Mouse (Mus musculus): ENCODE data around the gene Glrx. TPM values are rescaled to one million over a fixed set of nuclear protein-coding genes. Genes with fewer than 3 reads are reported as not detected.
"Not testable (repeated sequence)": the region's sequence is repeated elsewhere in the genome, so short reads cannot be mapped to it uniquely, and the experiment has no call there.

The Glrx gene
- polyA plus RNA-seq, 1 experiment from 2014 or later = 93.5 TPM

DNA sequence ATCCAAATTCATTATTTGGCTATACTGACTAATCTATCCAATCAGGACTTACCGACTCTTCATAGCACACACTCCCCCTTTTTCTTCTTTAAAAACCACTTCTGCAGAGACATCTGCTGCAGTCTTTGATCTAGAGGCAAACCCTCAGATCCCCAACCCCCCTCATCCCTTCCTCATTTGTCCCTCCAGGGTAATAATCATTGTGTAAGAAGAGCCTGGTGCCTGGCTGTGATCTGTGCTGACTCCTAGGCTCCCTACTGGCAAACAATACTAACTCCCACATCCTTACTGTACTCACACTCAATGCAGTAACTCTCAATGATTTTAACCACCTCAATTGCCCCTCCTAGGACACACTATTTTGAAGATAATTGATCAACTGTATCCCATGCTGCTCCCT is 29.7 kb upstream of the Glrx start:
- Histone ChIP-seq H3K4me3 (ENCODE audit: low read depth, low read length) (no peak overlapping the region), H3K27ac (ENCODE audit: low read depth) (no peak overlapping the region), H3K4me2 (ENCODE audit: low read length) (no peak overlapping the region), H3K4me1 (replicated peaks; ENCODE audit: control insufficient read depth, insufficient read depth, low read length) (no peaks in the 10 kb centered on the region), H3K9me3 (ENCODE audit: control insufficient read depth, low read length) (no peaks in the 10 kb centered on the region), H3K36me3 (ENCODE audit: control insufficient read depth, insufficient read depth, low read length) (no peaks in the 10 kb centered on the region), H3K27me3 (replicated peaks; ENCODE audit: control insufficient read depth, insufficient read depth, low read length) (no peaks in the 10 kb centered on the region), H3K9ac (ENCODE audit: low read length) (no peak overlapping the region)
- 86% methylated on average over 1 of the region's 1 CpGs for WGBS
- DNase-seq (ENCODE audit: low spot score) (no peak), ATAC-seq (replicated peaks; ENCODE audit: low FRiP score, low TSS enrichment, low read depth) (no peak)

- H3K4me1 ChIP-seq (replicated peaks; ENCODE audit: control insufficient read depth, insufficient read depth, low read length) = no peaks in the 10 kb centered on the region
- no peak overlapping the region for H3K27ac ChIP-seq (ENCODE audit: low read depth)
- H3K4me3 ChIP-seq (ENCODE audit: low read depth, low read length) = no peak overlapping the region
- H3K4me2 ChIP-seq (ENCODE audit: low read length) = no peak overlapping the region
- no peak for ATAC-seq (replicated peaks; ENCODE audit: low FRiP score, low TSS enrichment, low read depth)
- no peaks in the 10 kb centered on the region for H3K9me3 ChIP-seq (ENCODE audit: control insufficient read depth, low read length)
- no peak overlapping the region for H3K9ac ChIP-seq (ENCODE audit: low read length)
- H3K36me3 ChIP-seq (ENCODE audit: control insufficient read depth, insufficient read depth, low read length) = no peaks in the 10 kb centered on the region
- no peaks in the 10 kb centered on the region for H3K27me3 ChIP-seq (replicated peaks; ENCODE audit: control insufficient read depth, insufficient read depth, low read length)
- no peak for DNase-seq (ENCODE audit: low spot score)
- WGBS = 99% methylated on average over 2 of the region's 2 CpGs
Observed at GRCm38 (mm10) chr13:75817183-75817582, 22.5 kb upstream of the Glrx start.

DNA sequence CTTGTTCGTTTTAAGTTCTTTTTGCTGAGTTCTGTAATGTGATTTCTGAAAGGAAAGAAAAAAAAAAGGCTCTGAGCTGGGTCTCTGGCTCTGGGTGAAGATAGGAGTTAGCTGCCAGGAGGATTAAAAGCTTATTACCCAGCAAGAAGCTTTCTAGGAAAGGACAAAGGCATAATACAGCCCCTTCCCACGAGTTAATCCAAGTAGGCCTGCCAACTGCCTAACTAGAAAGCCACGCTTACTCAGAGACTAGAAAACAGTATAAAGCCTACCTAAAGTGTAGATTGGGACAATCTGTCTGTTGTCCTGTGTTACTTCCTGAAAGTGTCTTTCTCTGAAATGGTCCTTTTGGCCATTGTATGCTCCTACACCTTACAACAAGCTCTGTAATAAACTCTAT is 21.2 kb upstream of the Glrx start:
- H3K9ac ChIP-seq (ENCODE audit: low read length) = no peak overlapping the region
- no peak for DNase-seq (ENCODE audit: low spot score)
- no peak overlapping the region for H3K4me3 ChIP-seq (ENCODE audit: low read depth, low read length)
- no peaks in the 10 kb centered on the region for H3K4me1 ChIP-seq (replicated peaks; ENCODE audit: control insufficient read depth, insufficient read depth, low read length)
- no peak overlapping the region for H3K27ac ChIP-seq (ENCODE audit: low read depth)
- ATAC-seq (replicated peaks; ENCODE audit: low FRiP score, low TSS enrichment, low read depth) = no peak
- H3K4me2 ChIP-seq (ENCODE audit: low read length) = no peak overlapping the region
- WGBS = 62% methylated on average over 3 of the region's 3 CpGs
- H3K36me3 ChIP-seq (ENCODE audit: control insufficient read depth, insufficient read depth, low read length) = no peaks in the 10 kb centered on the region
- H3K9me3 ChIP-seq (ENCODE audit: control insufficient read depth, low read length) = no peaks in the 10 kb centered on the region
- no peaks in the 10 kb centered on the region for H3K27me3 ChIP-seq (replicated peaks; ENCODE audit: control insufficient read depth, insufficient read depth, low read length)

DNA sequence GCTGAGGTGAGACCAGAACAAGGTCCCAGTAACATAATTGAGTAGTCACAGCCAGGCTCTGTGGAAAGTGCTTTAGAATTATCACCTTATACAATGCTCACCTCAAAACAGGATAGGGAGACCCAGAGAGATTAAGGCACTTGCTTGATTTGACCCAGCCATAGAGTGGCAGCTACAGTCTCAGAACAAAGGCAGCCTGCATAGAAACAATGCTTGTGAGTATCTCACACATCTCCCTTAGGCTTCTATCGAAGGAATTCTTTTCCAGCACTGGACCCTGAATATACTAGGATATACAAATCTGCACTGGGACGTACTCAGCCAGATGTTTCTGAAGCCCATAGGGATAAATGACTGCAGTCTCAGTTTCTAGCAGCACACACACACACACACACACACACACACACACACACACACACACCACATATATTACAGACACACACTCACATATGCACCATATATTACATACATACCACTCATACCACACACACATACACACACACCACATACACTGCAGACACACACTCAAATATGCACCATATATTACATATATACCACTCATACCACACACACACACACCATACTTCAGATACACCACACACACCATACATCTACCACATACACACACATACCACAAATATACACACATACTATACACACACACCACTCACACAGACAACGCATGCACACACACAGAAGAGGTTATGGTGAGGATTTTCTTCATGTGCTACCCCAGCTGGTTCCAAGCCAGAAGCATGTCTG is 20.5 kb upstream of the Glrx start:
- Histone ChIP-seq H3K27me3 (replicated peaks; ENCODE audit: control insufficient read depth, insufficient read depth, low read length) (no peaks in the 10 kb centered on the region), H3K27ac (ENCODE audit: low read depth) (no peak overlapping the region), H3K9ac (ENCODE audit: low read length) (no peak overlapping the region), H3K4me1 (replicated peaks; ENCODE audit: control insufficient read depth, insufficient read depth, low read length) (no peaks in the 10 kb centered on the region), H3K4me2 (ENCODE audit: low read length) (no peak overlapping the region), H3K36me3 (ENCODE audit: control insufficient read depth, insufficient read depth, low read length) (no peaks in the 10 kb centered on the region), H3K4me3 (ENCODE audit: low read depth, low read length) (no peak overlapping the region), H3K9me3 (ENCODE audit: control insufficient read depth, low read length) (no peaks in the 10 kb centered on the region)
- ATAC-seq (replicated peaks; ENCODE audit: low FRiP score, low TSS enrichment, low read depth) (no peak), DNase-seq (ENCODE audit: low spot score) (no peak)
- 73% methylated on average over 3 of the region's 3 CpGs for WGBS

DNA sequence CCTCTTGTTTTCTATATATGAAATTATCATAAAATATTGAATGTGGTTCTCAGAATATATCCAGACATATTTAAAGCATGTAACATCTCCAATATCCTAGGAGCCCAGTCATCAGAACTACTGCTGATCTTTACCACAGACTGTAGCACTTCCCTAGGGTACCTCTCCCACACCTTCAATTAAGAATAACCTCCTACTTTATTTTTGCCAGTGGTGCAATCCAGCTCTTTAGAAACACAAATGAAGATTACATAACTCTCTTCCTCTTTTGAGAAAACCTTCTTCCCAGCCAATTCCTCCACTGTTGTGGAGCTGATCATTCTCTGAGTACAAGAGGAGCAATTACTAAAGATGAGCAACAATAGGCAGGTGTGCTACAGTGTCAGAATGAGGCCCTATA is 19.8 kb upstream of the Glrx start:
- Histone ChIP-seq H3K9me3 (ENCODE audit: control insufficient read depth, low read length) (no peaks in the 10 kb centered on the region), H3K4me1 (replicated peaks; ENCODE audit: control insufficient read depth, insufficient read depth, low read length) (no peaks in the 10 kb centered on the region), H3K4me3 (ENCODE audit: low read depth, low read length) (no peak overlapping the region), H3K4me2 (ENCODE audit: low read length) (no peak overlapping the region), H3K27me3 (replicated peaks; ENCODE audit: control insufficient read depth, insufficient read depth, low read length) (no peaks in the 10 kb centered on the region), H3K9ac (ENCODE audit: low read length) (no peak overlapping the region), H3K27ac (ENCODE audit: low read depth) (no peak overlapping the region), H3K36me3 (ENCODE audit: control insufficient read depth, insufficient read depth, low read length) (no peaks in the 10 kb centered on the region)
- ATAC-seq (replicated peaks; ENCODE audit: low FRiP score, low TSS enrichment, low read depth) (no peak), DNase-seq (ENCODE audit: low spot score) (no peak)

- not testable (repeated sequence) for H3K9me3 ChIP-seq (ENCODE audit: control insufficient read depth, low read length); H3K27ac ChIP-seq (ENCODE audit: low read depth); H3K36me3 ChIP-seq (ENCODE audit: control insufficient read depth, insufficient read depth, low read length); ATAC-seq (replicated peaks; ENCODE audit: low FRiP score, low TSS enrichment, low read depth); H3K4me3 ChIP-seq (ENCODE audit: low read depth, low read length); DNase-seq (ENCODE audit: low spot score); H3K9ac ChIP-seq (ENCODE audit: low read length); H3K4me1 ChIP-seq (replicated peaks; ENCODE audit: control insufficient read depth, insufficient read depth, low read length); H3K4me2 ChIP-seq (ENCODE audit: low read length); H3K27me3 ChIP-seq (replicated peaks; ENCODE audit: control insufficient read depth, insufficient read depth, low read length)
- 96% methylated on average over 4 of the region's 4 CpGs for WGBS
Observed at GRCm38 (mm10) chr13:75822366-75822765, 17.3 kb upstream of the Glrx start.

DNA sequence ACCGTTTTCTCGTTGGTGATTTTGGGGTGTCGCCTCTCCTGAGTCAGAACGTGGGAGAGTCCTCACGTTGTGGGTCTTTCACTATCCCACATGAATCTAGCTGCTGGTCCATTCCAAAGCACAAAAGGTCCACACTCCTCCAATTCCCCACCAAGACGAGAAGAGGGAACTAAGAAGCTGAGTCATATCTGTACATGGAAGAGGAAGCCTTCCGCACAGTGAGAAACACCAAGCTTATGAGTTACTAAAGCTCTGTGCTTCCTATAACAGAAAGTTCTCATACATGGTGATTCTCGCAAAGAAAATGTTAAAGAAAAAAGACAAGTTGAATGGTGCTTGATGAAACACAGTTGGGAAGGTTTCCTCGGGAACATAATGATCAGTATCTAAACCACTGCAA is 16.5 kb upstream of the Glrx start:
- H3K27ac ChIP-seq (ENCODE audit: low read depth) = no peak overlapping the region
- H3K4me2 ChIP-seq (ENCODE audit: low read length) = no peak overlapping the region
- WGBS = 93% methylated on average over 9 of the region's 9 CpGs
- H3K4me1 ChIP-seq (replicated peaks; ENCODE audit: control insufficient read depth, insufficient read depth, low read length) = no peaks in the 10 kb centered on the region
- no peak for DNase-seq (ENCODE audit: low spot score)
- H3K4me3 ChIP-seq (ENCODE audit: low read depth, low read length) = no peak overlapping the region
- no peak overlapping the region for H3K9ac ChIP-seq (ENCODE audit: low read length)
- no peaks in the 10 kb centered on the region for H3K27me3 ChIP-seq (replicated peaks; ENCODE audit: control insufficient read depth, insufficient read depth, low read length)
- no peaks in the 10 kb centered on the region for H3K9me3 ChIP-seq (ENCODE audit: control insufficient read depth, low read length)
- no peaks in the 10 kb centered on the region for H3K36me3 ChIP-seq (ENCODE audit: control insufficient read depth, insufficient read depth, low read length)
- ATAC-seq (replicated peaks; ENCODE audit: low FRiP score, low TSS enrichment, low read depth) = no peak

DNA sequence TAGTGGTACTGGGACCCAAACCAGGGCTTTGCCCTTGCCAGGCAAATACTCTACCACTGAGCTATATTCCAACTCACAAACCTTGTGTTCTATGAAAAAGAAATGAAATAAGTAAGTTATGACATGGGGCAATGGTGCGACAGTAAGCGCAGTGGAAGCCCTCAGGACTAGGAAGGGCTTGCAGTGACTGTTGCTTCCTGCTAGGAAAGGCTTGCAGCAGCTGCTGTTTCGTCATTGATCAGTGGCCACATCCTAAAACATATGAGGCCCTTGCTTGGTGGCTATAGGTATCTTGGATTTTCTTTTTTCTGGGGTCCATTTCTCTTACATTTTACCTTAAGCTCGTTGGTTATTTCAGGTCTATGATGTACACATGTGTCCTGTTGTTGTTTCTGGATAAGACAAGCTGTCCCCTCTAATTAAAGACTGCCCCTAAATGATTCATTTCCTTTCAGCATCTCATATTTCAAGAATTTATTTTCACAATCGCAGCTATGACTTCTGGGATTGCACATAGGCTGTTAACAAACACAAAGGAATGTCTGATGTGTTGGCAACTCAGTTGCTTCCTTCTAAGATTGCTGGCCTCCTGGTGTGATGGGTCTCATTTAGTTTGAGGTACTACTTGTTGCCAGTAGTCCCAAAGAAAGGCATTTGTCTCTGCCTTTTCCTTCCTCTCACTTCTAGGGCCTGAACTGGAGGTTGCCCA is 14.9 kb upstream of the Glrx start:
- no peak overlapping the region for H3K27ac ChIP-seq (ENCODE audit: low read depth)
- H3K4me3 ChIP-seq (ENCODE audit: low read depth, low read length) = no peak overlapping the region
- no peaks in the 10 kb centered on the region for H3K9me3 ChIP-seq (ENCODE audit: control insufficient read depth, low read length)
- 83% methylated on average over 5 of the region's 5 CpGs for WGBS
- H3K27me3 ChIP-seq (replicated peaks; ENCODE audit: control insufficient read depth, insufficient read depth, low read length) = no peaks in the 10 kb centered on the region
- ATAC-seq (replicated peaks; ENCODE audit: low FRiP score, low TSS enrichment, low read depth) (no peak), DNase-seq (ENCODE audit: low spot score) (no peak)
- H3K4me1 ChIP-seq (replicated peaks; ENCODE audit: control insufficient read depth, insufficient read depth, low read length) = no peaks in the 10 kb centered on the region
- no peak overlapping the region for H3K9ac ChIP-seq (ENCODE audit: low read length)
- H3K4me2 ChIP-seq (ENCODE audit: low read length) = no peak overlapping the region
- H3K36me3 ChIP-seq (ENCODE audit: control insufficient read depth, insufficient read depth, low read length) = no peaks in the 10 kb centered on the region

DNA sequence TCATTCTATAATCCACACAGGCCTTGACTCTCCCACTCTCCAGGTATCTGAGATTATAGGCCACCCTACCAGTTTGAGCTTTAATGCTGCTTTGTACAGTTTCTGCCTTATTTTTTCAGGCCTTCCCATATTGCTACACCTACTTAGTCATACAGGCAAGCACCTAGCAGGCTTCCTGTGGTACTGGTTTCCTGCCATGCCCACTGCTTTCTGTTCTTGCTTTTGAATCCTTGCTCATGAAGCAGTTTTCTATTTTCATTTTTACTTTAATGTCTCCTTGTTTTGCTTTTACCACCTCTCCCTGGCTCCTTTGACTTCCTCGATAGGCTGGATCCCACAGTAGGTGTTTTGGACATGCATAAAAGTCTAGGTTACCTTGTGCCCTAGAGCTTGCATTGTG is 14.3 kb upstream of the Glrx start:
- Histone ChIP-seq H3K27ac (ENCODE audit: low read depth) (no peak overlapping the region), H3K4me1 (replicated peaks; ENCODE audit: control insufficient read depth, insufficient read depth, low read length) (no peaks in the 10 kb centered on the region), H3K9ac (ENCODE audit: low read length) (no peak overlapping the region), H3K4me2 (ENCODE audit: low read length) (no peak overlapping the region), H3K27me3 (replicated peaks; ENCODE audit: control insufficient read depth, insufficient read depth, low read length) (no peaks in the 10 kb centered on the region), H3K36me3 (ENCODE audit: control insufficient read depth, insufficient read depth, low read length) (no peaks in the 10 kb centered on the region), H3K9me3 (ENCODE audit: control insufficient read depth, low read length) (no peaks in the 10 kb centered on the region), H3K4me3 (ENCODE audit: low read depth, low read length) (no peak overlapping the region)
- WGBS = 96% methylated on average over 1 of the region's 1 CpGs
- no peak for ATAC-seq (replicated peaks; ENCODE audit: low FRiP score, low TSS enrichment, low read depth)
- no peak for DNase-seq (ENCODE audit: low spot score)

Measured in intestine, embryonic 14.5 days (tissue).